Mouse (Mus musculus): Measurements from ENCODE around the gene Supt3. TPM values are rescaled to one million over a fixed set of nuclear protein-coding genes. Genes with fewer than 3 reads are reported as not detected.

Supt3 gene
- polyA plus RNA-seq, 1 experiment from 2014 or later = 23.7 TPM

DNA sequence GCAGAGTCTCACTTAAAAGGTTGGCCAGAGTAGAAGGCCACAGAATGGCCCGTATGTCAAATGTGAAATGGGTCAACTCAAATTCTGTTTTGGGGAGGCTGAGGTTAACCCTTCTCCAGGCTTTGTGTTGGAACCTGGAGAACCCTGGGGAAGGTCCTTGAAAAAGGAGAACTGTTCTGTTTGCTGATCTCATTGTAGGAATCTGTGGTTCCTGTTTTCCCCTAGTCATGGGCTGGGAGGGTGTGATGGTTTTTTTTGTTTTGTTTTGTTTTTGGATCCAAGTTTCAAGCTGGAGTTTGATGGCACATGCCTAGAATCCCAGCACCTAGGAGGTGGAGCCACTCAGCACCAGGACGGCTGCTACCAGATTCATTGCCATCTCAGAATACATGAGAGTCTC lies 6.2 kb downstream of the Supt3 start:
- Histone ChIP-seq H3K9me3 (ENCODE audit: control insufficient read depth, low read length) (no peaks in the 10 kb centered on the region), H3K36me3 (ENCODE audit: control insufficient read depth, insufficient read depth, low read length) (0 out of 2 replicates have a peak, but pooled peaks cover 5% of the 10 kb centered on the region), H3K27me3 (ENCODE audit: control insufficient read depth, insufficient read depth, low read length) (no peaks in the 10 kb centered on the region), H3K4me1 (ENCODE audit: control insufficient read depth in 2 of 2, insufficient read depth in 2 of 2, low read length in 2 of 2) (peaks cover 0 to 7% of the 10 kb centered on the region in 2 experiments; a peak in 2 of 4 replicates), H3K9ac (ENCODE audit: low read length) (no peak overlapping the region), H3K27ac (replicated peaks in 1 of 2; ENCODE audit: control insufficient read depth in 1 of 2, insufficient read depth in 1 of 2, low read depth in 2 of 2, low read length in 2 of 2) (no peak overlapping the region), H3K4me2 (ENCODE audit: low read length) (no peak overlapping the region), H3K4me3 (ENCODE audit: control insufficient read depth in 1 of 2, insufficient read depth in 1 of 2, low read depth in 1 of 2, low read length in 2 of 2) (no peak overlapping the region)
- ATAC-seq (ENCODE audit: insufficient number of reproducible peaks, insufficient read depth, low FRiP score, low read depth) = no peak
- 78% methylated on average over 2 of the region's 2 CpGs for WGBS

DNA sequence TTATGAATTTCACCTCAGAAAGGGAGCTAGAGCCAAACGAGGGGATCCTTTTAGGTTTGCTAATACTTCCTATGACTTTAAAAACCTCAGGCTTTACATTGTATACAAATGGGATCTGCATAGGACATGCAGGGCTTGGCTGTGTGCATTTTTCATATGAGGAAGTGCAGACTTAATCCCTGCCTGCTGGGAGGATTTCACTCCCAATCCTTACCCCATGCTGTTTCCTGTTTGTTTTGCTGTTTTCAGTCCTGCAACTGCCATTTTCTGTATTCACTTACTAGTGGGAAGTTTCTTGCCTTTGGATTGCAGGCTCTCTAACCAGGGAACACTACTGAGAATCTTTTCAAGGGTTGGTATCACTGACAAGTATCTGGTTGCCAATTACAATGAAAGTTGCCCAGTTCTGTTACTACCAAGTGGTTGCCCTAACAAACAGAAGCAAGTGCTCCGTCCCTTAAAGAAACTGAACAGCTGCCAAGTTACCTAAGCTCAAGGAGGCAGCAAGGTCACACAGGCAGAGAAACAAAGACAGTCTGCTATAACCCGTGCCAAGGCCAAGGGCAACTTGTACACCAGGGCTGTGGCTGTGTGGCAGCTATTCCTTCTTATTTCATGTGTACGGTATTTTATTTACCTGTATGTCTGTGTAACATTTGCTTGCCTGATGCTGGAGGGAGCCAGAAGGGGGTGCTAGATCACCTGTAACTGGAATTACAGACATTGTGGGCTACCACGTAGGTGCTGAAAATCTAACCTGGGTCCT lies 12.2 kb downstream of the Supt3 start:
- 68% methylated on average over 5 of the region's 5 CpGs for WGBS
- Histone ChIP-seq H3K27me3 (ENCODE audit: control insufficient read depth, insufficient read depth, low read length) (no peaks in the 10 kb centered on the region), H3K4me1 (ENCODE audit: control insufficient read depth in 2 of 2, insufficient read depth in 2 of 2, low read length in 2 of 2) (peaks cover 2 to 6% of the 10 kb centered on the region in 2 experiments; a peak in 1 of 4 replicates)

DNA sequence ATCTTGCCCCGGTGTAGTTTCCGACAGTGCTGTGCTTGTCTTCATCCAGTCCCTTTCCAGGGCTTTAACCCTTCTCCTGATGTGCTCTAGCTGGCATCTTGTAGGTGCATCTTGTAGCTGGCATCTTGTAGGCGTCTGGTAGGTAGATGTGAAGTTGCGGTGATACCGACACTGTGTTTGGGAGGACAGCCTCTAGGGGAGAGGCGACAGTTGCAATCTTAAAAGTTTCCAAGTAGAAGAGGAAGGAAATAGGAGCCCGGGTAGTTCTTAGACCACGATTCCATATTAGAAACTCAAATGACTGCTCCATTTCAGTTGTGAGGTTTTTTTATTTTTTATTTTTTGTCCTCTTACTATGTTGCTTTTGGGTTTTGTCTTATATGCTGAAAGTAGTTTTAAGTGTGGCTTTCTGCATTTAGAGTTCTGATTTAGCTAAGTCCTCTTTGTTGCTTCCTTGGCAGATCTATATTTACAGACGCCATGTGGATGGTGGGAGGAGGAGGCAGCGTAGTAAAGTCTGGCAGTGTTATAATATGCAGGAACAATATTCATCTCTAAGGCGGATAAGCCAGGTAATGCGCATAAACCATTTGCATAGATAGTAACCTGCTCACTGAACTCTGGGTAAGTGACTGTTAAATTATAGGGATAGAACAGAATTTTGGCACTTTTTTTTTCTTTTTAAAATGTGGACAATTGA lies 15.4 kb downstream of the Supt3 start:
- Histone ChIP-seq H3K36me3 (ENCODE audit: control insufficient read depth, insufficient read depth, low read length) (peaks cover 16% of the 10 kb centered on the region; the same call in 1 of the 2 replicates), H3K4me2 (ENCODE audit: low read length) (no peak overlapping the region), H3K4me1 (ENCODE audit: control insufficient read depth in 2 of 2, insufficient read depth in 2 of 2, low read length in 2 of 2) (peaks cover 2 to 9% of the 10 kb centered on the region in 2 experiments; a peak in 1 of 4 replicates), H3K4me3 (ENCODE audit: control insufficient read depth in 1 of 2, insufficient read depth in 1 of 2, low read depth in 1 of 2, low read length in 2 of 2) (no peak overlapping the region), H3K27me3 (ENCODE audit: control insufficient read depth, insufficient read depth, low read length) (no peaks in the 10 kb centered on the region), H3K27ac (replicated peaks in 1 of 2; ENCODE audit: control insufficient read depth in 1 of 2, insufficient read depth in 1 of 2, low read depth in 2 of 2, low read length in 2 of 2) (no peak overlapping the region), H3K9ac (ENCODE audit: low read length) (no peak overlapping the region), H3K9me3 (ENCODE audit: control insufficient read depth, low read length) (no peaks in the 10 kb centered on the region)
- ATAC-seq (ENCODE audit: insufficient number of reproducible peaks, insufficient read depth, low FRiP score, low read depth) = no peak
- 83% methylated on average over 12 of the region's 12 CpGs for WGBS

More for the DNA sequence above, 12.2 kb downstream of the Supt3 start:
- Histone ChIP-seq H3K4me3 (ENCODE audit: control insufficient read depth in 1 of 2, insufficient read depth in 1 of 2, low read depth in 1 of 2, low read length in 2 of 2) (no peak overlapping the region), H3K36me3 (ENCODE audit: control insufficient read depth, insufficient read depth, low read length) (0 out of 2 replicates have a peak, but pooled peaks cover 7% of the 10 kb centered on the region), H3K9ac (ENCODE audit: low read length) (no peak overlapping the region), H3K27ac (replicated peaks in 1 of 2; ENCODE audit: control insufficient read depth in 1 of 2, insufficient read depth in 1 of 2, low read depth in 2 of 2, low read length in 2 of 2) (no peak overlapping the region), H3K4me2 (ENCODE audit: low read length) (no peak overlapping the region), H3K9me3 (ENCODE audit: control insufficient read depth, low read length) (no peaks in the 10 kb centered on the region)
- ATAC-seq (ENCODE audit: insufficient number of reproducible peaks, insufficient read depth, low FRiP score, low read depth) = no peak

DNA sequence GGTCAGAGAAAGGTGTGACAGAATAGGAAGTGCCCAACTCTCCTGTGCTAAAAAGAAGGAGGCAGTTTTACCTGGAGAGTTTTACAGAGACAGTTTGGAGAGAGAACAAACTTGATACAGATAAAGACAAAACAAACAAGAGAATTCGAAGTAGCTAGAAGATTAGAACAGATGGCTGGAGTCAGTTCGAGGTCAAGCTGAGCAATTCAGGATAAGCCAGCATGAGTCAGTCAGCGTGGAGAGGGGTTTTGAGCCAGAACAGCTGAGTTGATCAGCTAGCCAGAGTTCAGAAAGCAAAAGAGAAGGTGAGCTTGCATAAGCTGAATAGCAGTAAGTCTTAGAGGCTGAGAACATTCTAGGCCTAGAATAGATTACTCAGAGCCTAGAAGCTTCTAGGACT lies 20.4 kb downstream of the Supt3 start:
- 9% methylated on average over 3 of the region's 3 CpGs for WGBS
- H3K4me3 ChIP-seq (ENCODE audit: control insufficient read depth in 1 of 2, insufficient read depth in 1 of 2, low read depth in 1 of 2, low read length in 2 of 2) = no peak overlapping the region
- H3K9ac ChIP-seq (ENCODE audit: low read length) = no peak overlapping the region
- peaks cover 11% of the 10 kb centered on the region; the same call in 1 of the 2 replicates for H3K36me3 ChIP-seq (ENCODE audit: control insufficient read depth, insufficient read depth, low read length)
- no peaks in the 10 kb centered on the region for H3K9me3 ChIP-seq (ENCODE audit: control insufficient read depth, low read length)
- ATAC-seq (ENCODE audit: insufficient number of reproducible peaks, insufficient read depth, low FRiP score, low read depth) = no peak
- H3K4me1 ChIP-seq (ENCODE audit: control insufficient read depth in 2 of 2, insufficient read depth in 2 of 2, low read length in 2 of 2) = 0 out of 4 replicates have a peak, but pooled peaks cover 0 to 3% of the 10 kb centered on the region in 2 experiments
- no peak overlapping the region for H3K27ac ChIP-seq (replicated peaks in 1 of 2; ENCODE audit: control insufficient read depth in 1 of 2, insufficient read depth in 1 of 2, low read depth in 2 of 2, low read length in 2 of 2)
- no peak overlapping the region for H3K4me2 ChIP-seq (ENCODE audit: low read length)
- no peaks in the 10 kb centered on the region for H3K27me3 ChIP-seq (ENCODE audit: control insufficient read depth, insufficient read depth, low read length)

DNA sequence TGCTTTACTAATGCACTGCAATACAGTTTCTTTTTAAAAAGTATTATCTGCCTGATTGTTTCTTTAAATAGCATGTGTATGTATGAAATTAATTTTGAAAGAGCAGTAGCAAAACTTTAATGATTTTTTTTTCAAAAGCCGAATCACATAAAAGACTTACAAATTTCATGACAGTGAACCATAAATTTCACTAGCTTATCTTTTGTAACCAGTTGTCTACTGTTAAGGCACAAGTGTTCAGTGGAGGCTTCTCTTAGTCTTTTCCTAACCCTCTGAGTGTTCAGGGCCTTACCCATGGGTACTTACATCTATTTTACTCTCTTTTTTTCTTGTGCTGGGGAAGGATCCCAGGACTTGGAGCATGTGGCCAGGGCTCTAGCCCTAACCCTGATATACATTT lies 30.1 kb downstream of the Supt3 start:
- Histone ChIP-seq H3K27ac (replicated peaks in 1 of 2; ENCODE audit: control insufficient read depth in 1 of 2, insufficient read depth in 1 of 2, low read depth in 2 of 2, low read length in 2 of 2) (no peak overlapping the region), H3K9me3 (ENCODE audit: control insufficient read depth, low read length) (no peaks in the 10 kb centered on the region), H3K27me3 (ENCODE audit: control insufficient read depth, insufficient read depth, low read length) (no peaks in the 10 kb centered on the region), H3K9ac (ENCODE audit: low read length) (no peak overlapping the region), H3K4me3 (ENCODE audit: control insufficient read depth in 1 of 2, insufficient read depth in 1 of 2, low read depth in 1 of 2, low read length in 2 of 2) (no peak overlapping the region), H3K4me1 (ENCODE audit: control insufficient read depth in 2 of 2, insufficient read depth in 2 of 2, low read length in 2 of 2) (no peaks in the 10 kb centered on the region), H3K36me3 (ENCODE audit: control insufficient read depth, insufficient read depth, low read length) (no peaks in the 10 kb centered on the region), H3K4me2 (ENCODE audit: low read length) (no peak overlapping the region)
- WGBS = 83% methylated on average over 1 of the region's 1 CpGs
- ATAC-seq (ENCODE audit: insufficient number of reproducible peaks, insufficient read depth, low FRiP score, low read depth) = no peak

DNA sequence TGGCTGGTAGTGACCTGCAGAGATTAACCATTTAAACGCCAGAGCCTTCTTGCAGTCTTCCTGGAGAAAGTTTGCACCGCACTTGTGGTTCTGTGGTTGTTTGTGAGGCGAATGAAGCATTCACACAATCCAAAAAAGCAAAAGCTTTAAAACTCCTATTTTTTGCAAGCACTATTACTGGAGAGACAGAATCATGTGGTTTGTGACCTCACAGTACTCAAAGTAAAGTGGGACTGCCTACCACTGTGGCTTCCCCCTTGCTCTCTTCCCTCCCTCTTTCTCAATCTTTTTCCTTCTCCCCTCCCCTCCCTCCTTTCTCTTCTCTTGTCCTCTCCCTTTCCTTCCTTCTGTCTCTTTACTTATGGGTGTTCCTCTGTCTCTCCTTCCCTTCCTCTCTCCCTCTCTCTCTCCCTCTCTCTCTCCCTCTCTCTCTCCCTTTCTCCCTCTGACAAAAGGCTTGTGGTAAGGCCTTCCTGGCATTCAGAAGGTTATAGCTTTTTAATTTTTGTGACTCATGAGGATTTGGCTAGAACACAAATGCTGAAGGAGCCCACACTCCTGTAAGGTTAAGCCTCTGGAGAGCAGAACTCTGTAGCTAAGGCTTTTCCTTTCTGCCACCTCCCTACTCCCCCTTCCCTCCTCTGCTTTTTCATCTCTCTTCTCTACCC lies 37.7 kb downstream of the Supt3 start, which contains the start of gene Runx2:
Gene Runx2 (minus strand): TSS at position 290 of the 668 bp plus-strand sequence.
- Histone ChIP-seq H3K4me2 (ENCODE audit: low read length) (peak within 1 kb of the TSS; percentile 13; the same call in 1 of the 2 replicates), H3K36me3 (ENCODE audit: control insufficient read depth, insufficient read depth, low read length) (no peaks in the 10 kb centered on the region), H3K9me3 (ENCODE audit: control insufficient read depth, low read length) (no peaks in the 10 kb centered on the region), H3K27me3 (ENCODE audit: control insufficient read depth, insufficient read depth, low read length) (no peaks in the 10 kb centered on the region), H3K9ac (ENCODE audit: low read length) (no peak within 1 kb of the TSS), H3K27ac (replicated peaks in 1 of 2; ENCODE audit: control insufficient read depth in 1 of 2, insufficient read depth in 1 of 2, low read depth in 2 of 2, low read length in 2 of 2) (no peak within 1 kb of the TSS), H3K4me3 (ENCODE audit: control insufficient read depth in 1 of 2, insufficient read depth in 1 of 2, low read depth in 1 of 2, low read length in 2 of 2) (no peak within 1 kb of the TSS), H3K4me1 (ENCODE audit: control insufficient read depth in 2 of 2, insufficient read depth in 2 of 2, low read length in 2 of 2) (0 out of 4 replicates have a peak, but pooled peaks cover 0 to 3% of the 10 kb centered on the region in 2 experiments)
- 49% methylated on average over 3 of the region's 3 CpGs for WGBS
- ATAC-seq (ENCODE audit: insufficient number of reproducible peaks, insufficient read depth, low FRiP score, low read depth) = no peak

DNA sequence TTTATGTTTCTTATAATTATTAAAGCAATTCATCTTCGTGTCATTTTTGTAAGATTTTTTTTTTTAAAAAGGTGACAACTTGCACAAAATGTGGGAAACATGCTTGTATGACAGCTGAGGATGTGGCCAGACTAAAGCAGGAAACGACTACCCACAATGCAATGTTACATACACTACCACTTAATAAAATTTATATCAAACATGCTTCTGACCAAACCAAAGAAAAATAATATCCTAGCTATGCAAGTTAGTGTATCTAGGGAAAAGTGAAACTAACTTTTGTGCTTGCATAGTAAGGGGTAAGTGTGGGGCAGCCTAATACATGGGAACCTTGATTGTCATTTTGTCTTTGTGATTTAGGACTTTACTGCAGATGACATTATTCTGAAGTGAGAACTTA lies 41.9 kb downstream of the Supt3 start:
- Histone ChIP-seq H3K27me3 (ENCODE audit: control insufficient read depth, insufficient read depth, low read length) (no peaks in the 10 kb centered on the region), H3K9ac (ENCODE audit: low read length) (no peak overlapping the region), H3K4me2 (ENCODE audit: low read length) (no peak overlapping the region), H3K27ac (replicated peaks in 1 of 2; ENCODE audit: control insufficient read depth in 1 of 2, insufficient read depth in 1 of 2, low read depth in 2 of 2, low read length in 2 of 2) (no peak overlapping the region), H3K4me3 (ENCODE audit: control insufficient read depth in 1 of 2, insufficient read depth in 1 of 2, low read depth in 1 of 2, low read length in 2 of 2) (no peak overlapping the region), H3K9me3 (ENCODE audit: control insufficient read depth, low read length) (no peaks in the 10 kb centered on the region), H3K4me1 (ENCODE audit: control insufficient read depth in 2 of 2, insufficient read depth in 2 of 2, low read length in 2 of 2) (0 out of 4 replicates have a peak, but pooled peaks cover 0 to 3% of the 10 kb centered on the region in 2 experiments), H3K36me3 (ENCODE audit: control insufficient read depth, insufficient read depth, low read length) (no peaks in the 10 kb centered on the region)
- no peak for ATAC-seq (ENCODE audit: insufficient number of reproducible peaks, insufficient read depth, low FRiP score, low read depth)
- WGBS = 77% methylated on average over 2 of the region's 2 CpGs
